Mouse (Mus musculus): Measurements from ENCODE around the gene Golga5. TPM values are rescaled to one million over a fixed set of nuclear protein-coding genes. Genes with fewer than 3 reads are reported as not detected.

The Golga5 gene
- total and polyA plus RNA-seq, 3 experiments = 25.9 to 29.3 TPM; not detected in 1

DNA sequence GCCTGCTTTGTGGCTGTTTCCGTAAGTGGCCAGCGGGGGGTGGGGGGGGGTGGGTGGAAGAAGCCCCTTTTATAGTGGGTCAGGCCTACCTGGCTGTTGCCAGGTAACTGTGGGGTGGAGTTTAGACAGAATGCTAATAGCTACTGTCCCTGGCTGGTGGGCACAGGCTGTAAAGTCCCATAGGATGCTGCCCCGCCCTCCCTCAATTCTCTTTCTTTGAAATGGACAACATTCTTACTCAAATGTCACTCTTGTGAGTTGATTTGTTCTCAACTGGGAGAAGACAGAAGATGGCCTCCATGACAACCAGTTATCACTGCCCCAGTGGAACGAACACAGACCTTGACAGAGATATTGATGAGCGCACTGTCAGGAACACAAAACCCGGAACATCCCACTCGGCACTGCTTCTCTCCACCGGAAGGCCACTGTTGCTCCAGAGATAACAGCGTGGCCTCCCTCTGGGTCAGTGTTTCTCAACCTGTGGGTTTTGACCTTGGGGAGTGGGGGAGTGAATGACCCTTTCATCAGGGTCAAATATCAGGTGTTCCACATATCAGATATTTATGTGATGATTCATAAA is 36.3 kb downstream of the Golga5 start:
- TF ChIP-seq ELF1 (IDR thresholded peaks at IDR 0.05; ENCODE audit: low read depth, low read length) = 0 out of 2 replicates have a peak, but pooled peaks have one; percentile 36
- peak; percentile 17 to 39; a peak in 1 of 4 replicates for TF ChIP-seq EP300 (IDR thresholded peaks at IDR 0.05; ENCODE audit: low read depth in 1 of 2, low read length in 2 of 2)
- TF ChIP-seq RCOR1 (IDR thresholded peaks at IDR 0.05; ENCODE audit: low read depth, low read length) = peak; percentile 45; the same call in 1 of the 2 replicates
- TF ChIP-seq ZNF384 (IDR thresholded peaks at IDR 0.05; ENCODE audit: low read depth, low read length) = no peak
- TF ChIP-seq E2F4 (IDR thresholded peaks at IDR 0.05; ENCODE audit: borderline replicate concordance, low read depth, low read length) = no peak
- TF ChIP-seq TCF12 (IDR thresholded peaks at IDR 0.05; ENCODE audit: low read depth, low read length) = no peak; the same call in 1 of the 2 replicates
- TF ChIP-seq ZC3H11A (IDR thresholded peaks at IDR 0.05; ENCODE audit: low read depth, low read length) = no peak
- TF ChIP-seq TAL1 (IDR thresholded peaks at IDR 0.05; ENCODE audit: low read length) = peak; percentile 47
- TF ChIP-seq UBTF (IDR thresholded peaks at IDR 0.05; ENCODE audit: borderline replicate concordance, insufficient read depth, low read depth, low read length) = no peak
- TF ChIP-seq GATA1 (IDR thresholded peaks at IDR 0.05; ENCODE audit: low read depth, low read length) = peak; percentile 57; the same call in 1 of the 2 replicates
- TF ChIP-seq KAT2A (conservative IDR thresholded peaks at IDR 0.05; ENCODE audit: low read depth, low read length) = no peak
- Histone ChIP-seq H3K9ac (ENCODE audit: control insufficient read depth, low read depth, low read length, poor library complexity, severe bottlenecking) (peak overlapping the region; percentile 46), H3K36me3 (ENCODE audit: control insufficient read depth in 1 of 2, insufficient read depth in 2 of 2, low read length in 2 of 2) (peaks cover 0 to 28% of the 10 kb centered on the region in 2 experiments; a peak in 2 of 4 replicates), H3K27ac (ENCODE audit: control insufficient read depth, low read depth, low read length) (peak overlapping the region; percentile 83), H3K27me3 (ENCODE audit: control insufficient read depth in 1 of 2, insufficient read depth in 2 of 2, low read length in 2 of 2) (no peaks in the 10 kb centered on the region), H3K4me1 (ENCODE audit: control insufficient read depth in 1 of 2, insufficient read depth in 2 of 2, low read length in 2 of 2) (peaks cover 21 to 45% of the 10 kb centered on the region in 2 experiments), H3K79me2 (ENCODE audit: control insufficient read depth, insufficient read depth, low read length, poor library complexity) (no peaks in the 10 kb centered on the region), H3K4me3 (ENCODE audit: control insufficient read depth in 1 of 2, insufficient read depth in 1 of 2, low read depth in 2 of 2, low read length in 2 of 2) (peak overlapping the region; percentile 33 to 36), H3K9me3 (replicated peaks; ENCODE audit: insufficient read depth, low read length) (no peaks in the 10 kb centered on the region)
- DNase-seq (ENCODE audit: low read depth, low spot score) = peak; percentile 59

- H3K9ac ChIP-seq (ENCODE audit: control insufficient read depth, low read depth, low read length, poor library complexity, severe bottlenecking) = peak overlapping the region; percentile 46
- peaks cover 0 to 28% of the 10 kb centered on the region in 2 experiments; a peak in 2 of 4 replicates for H3K36me3 ChIP-seq (ENCODE audit: control insufficient read depth in 1 of 2, insufficient read depth in 2 of 2, low read length in 2 of 2)
- peak overlapping the region; percentile 33 to 36 for H3K4me3 ChIP-seq (ENCODE audit: control insufficient read depth in 1 of 2, insufficient read depth in 1 of 2, low read depth in 2 of 2, low read length in 2 of 2)
- peak overlapping the region; percentile 83 for H3K27ac ChIP-seq (ENCODE audit: control insufficient read depth, low read depth, low read length)
- H3K27me3 ChIP-seq (ENCODE audit: control insufficient read depth in 1 of 2, insufficient read depth in 2 of 2, low read length in 2 of 2) = 0 out of 4 replicates have a peak, but pooled peaks cover 0 to 2% of the 10 kb centered on the region in 2 experiments
- peaks cover 21 to 43% of the 10 kb centered on the region in 2 experiments for H3K4me1 ChIP-seq (ENCODE audit: control insufficient read depth in 1 of 2, insufficient read depth in 2 of 2, low read length in 2 of 2)
- peak; percentile 91 to 94 for TF ChIP-seq EP300 (IDR thresholded peaks at IDR 0.05; ENCODE audit: low read depth in 1 of 2, low read length in 2 of 2)
- peak; percentile 95 for TF ChIP-seq TAL1 (IDR thresholded peaks at IDR 0.05; ENCODE audit: low read length)
- TF ChIP-seq ZMIZ1 (IDR thresholded peaks at IDR 0.05; ENCODE audit: low read depth, low read length) = no peak
- peak; percentile 95 for TF ChIP-seq GATA1 (IDR thresholded peaks at IDR 0.05; ENCODE audit: low read depth, low read length)
- TF ChIP-seq MXI1 (IDR thresholded peaks at IDR 0.05; ENCODE audit: low read depth, low read length) = 0 out of 2 replicates have a peak, but pooled peaks have one; percentile 12
- peak; percentile 97 for TF ChIP-seq TCF12 (IDR thresholded peaks at IDR 0.05; ENCODE audit: low read depth, low read length)
- TF ChIP-seq ETS1 (IDR thresholded peaks at IDR 0.05; ENCODE audit: low read depth, low read length) = peak; percentile 81
- peak; percentile 66; the same call in 1 of the 2 replicates for TF ChIP-seq RCOR1 (IDR thresholded peaks at IDR 0.05; ENCODE audit: low read depth, low read length)
- no peak for TF ChIP-seq BHLHE40 (IDR thresholded peaks at IDR 0.05; ENCODE audit: borderline replicate concordance, low read depth, low read length)
- peak; percentile 49; the same call in 1 of the 2 replicates for TF ChIP-seq TBP (IDR thresholded peaks at IDR 0.05; ENCODE audit: low read depth, low read length)
- peak; percentile 73 for TF ChIP-seq SIN3A (IDR thresholded peaks at IDR 0.05; ENCODE audit: low read length)
- no peak for TF ChIP-seq MAZ (IDR thresholded peaks at IDR 0.05; ENCODE audit: low read depth, low read length)
- 0 out of 2 replicates have a peak, but pooled peaks have one; percentile 18 for TF ChIP-seq HCFC1 (IDR thresholded peaks at IDR 0.05; ENCODE audit: low read depth, low read length)
- no peaks in the 10 kb centered on the region for H3K79me2 ChIP-seq (ENCODE audit: control insufficient read depth, insufficient read depth, low read length, poor library complexity)
- H3K9me3 ChIP-seq (replicated peaks; ENCODE audit: insufficient read depth, low read length) = no peaks in the 10 kb centered on the region
- peak; percentile 93 for DNase-seq (ENCODE audit: low read depth, low spot score)
Measured at GRCm38 (mm10) chr12:102505949-102506348, 37.0 kb downstream of the Golga5 start.
